Mouse (Mus musculus) myocyte (in vitro differentiated cells): ENCODE data around the gene Ndufaf3.

Source experiments
- E2F4 ChIP-seq: IDR thresholded peaks from one replicate; pipeline ENCODE4 v1.6.1; 2011; ENCODE audit warnings: mild to moderate bottlenecking, control low read depth, moderate library complexity; ENCODE audit not compliant: insufficient read depth
- MAX ChIP-seq: IDR thresholded peaks from one replicate; pipeline ENCODE4 v1.6.1; 2011; ENCODE audit warnings: low read depth, mild to moderate bottlenecking, control low read depth
- MYOD1 ChIP-seq, 3 experiments: IDR thresholded peaks; one replicate each; pipeline ENCODE4 v1.6.1; 2011; ENCODE audit warnings: control low read depth in 2 of 3, low read depth in 2 of 3, mild to moderate bottlenecking in 2 of 3, moderate library complexity in 1 of 3; ENCODE audit not compliant: insufficient read length in 2 of 3, control insufficient read depth in 1 of 3
- MYOG ChIP-seq, 3 experiments: IDR thresholded peaks; one replicate each; pipeline ENCODE4 v1.6.1; 2011; ENCODE audit warnings: control low read depth in 2 of 3, low read depth in 2 of 3, mild to moderate bottlenecking in 2 of 3; ENCODE audit not compliant: insufficient read length in 2 of 3, control insufficient read depth in 1 of 3, insufficient read depth in 1 of 3
- POLR2A ChIP-seq: IDR thresholded peaks from one replicate; pipeline ENCODE4 v1.6.1; 2011; ENCODE audit warnings: low read depth, mild to moderate bottlenecking, control low read depth, moderate library complexity; ENCODE audit not compliant: insufficient read length
- POLR2AphosphoS2 ChIP-seq: IDR thresholded peaks from one replicate; pipeline ENCODE4 v1.6.1; 2011; ENCODE audit warnings: low read depth, control low read depth; ENCODE audit not compliant: insufficient read length
- REST ChIP-seq: IDR thresholded peaks from one replicate; pipeline ENCODE4 v1.6.1; 2011; ENCODE audit warnings: mild to moderate bottlenecking, control low read depth, moderate library complexity; ENCODE audit not compliant: insufficient read depth, insufficient read length
- SRF ChIP-seq: IDR thresholded peaks from one replicate; pipeline ENCODE4 v1.6.1; 2011; ENCODE audit warnings: low read depth; ENCODE audit not compliant: control insufficient read depth, insufficient read length
- TCF12 ChIP-seq: IDR thresholded peaks from one replicate; pipeline ENCODE4 v1.6.1; 2011; ENCODE audit warnings: mild to moderate bottlenecking, control low read depth; ENCODE audit not compliant: poor library complexity, insufficient read depth, severe bottlenecking
- TCF3 ChIP-seq: IDR thresholded peaks from one replicate; pipeline ENCODE4 v1.6.1; 2011; ENCODE audit warnings: low read depth, control low read depth; ENCODE audit not compliant: insufficient read length
- USF1 ChIP-seq: IDR thresholded peaks from one replicate; pipeline ENCODE4 v1.6.1; 2011; ENCODE audit warnings: low read depth, mild to moderate bottlenecking, control low read depth, moderate library complexity

DNA sequence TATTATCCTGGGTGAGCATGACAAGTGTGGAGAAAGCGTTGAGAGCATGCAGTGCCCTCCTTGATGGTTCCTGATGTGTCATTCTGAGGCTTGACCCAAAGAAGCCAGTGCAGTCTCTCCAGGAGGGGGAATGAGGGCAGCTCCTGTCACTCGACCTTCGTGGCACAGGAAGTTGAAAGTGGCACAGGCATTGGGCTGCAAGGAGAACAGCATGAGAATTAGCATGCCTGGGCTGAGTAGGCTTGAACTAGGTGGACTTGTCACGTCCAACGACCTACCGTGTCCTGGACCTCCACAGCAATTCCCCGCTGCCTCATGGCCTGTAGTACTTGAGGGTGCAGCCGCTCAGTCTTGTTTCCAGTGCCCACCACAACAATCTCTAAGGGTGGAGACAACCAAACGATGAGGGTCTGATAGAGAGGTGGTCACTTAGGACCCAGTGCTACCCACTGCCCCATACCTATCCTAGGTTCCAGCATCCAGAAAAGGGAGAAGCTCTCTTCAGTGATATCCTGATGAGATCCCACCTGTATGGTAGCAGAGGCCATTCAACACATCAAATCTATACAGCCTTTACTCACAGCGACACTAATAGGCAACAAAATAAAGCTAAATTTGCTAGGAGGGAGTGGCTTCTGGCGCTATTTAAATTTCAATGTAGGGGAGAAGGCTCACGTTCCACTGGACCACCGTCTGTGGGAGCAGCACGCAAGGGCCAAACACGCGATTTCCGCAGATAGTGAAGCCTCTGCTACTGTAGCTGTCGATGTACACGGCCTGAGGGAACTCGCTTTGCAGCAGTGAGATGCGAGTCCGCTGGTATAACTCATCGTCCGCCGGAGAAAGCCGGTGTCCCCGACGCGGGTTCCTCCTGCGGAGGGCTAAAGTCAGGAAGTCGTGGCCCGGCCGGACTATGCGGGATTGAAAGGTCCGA, 1.1 kb downstream of the Ndufaf3 start:
- no peak for TF ChIP-seq POLR2A
- no peak for TF ChIP-seq E2F4
- no peak for TF ChIP-seq POLR2AphosphoS2
- no peak for TF ChIP-seq USF1
- TF ChIP-seq SRF: no peak
- no peak for TF ChIP-seq MAX
- TF ChIP-seq MYOD1 (IDR thresholded peaks at IDR 0.05; ENCODE audit: control insufficient read depth in 1 of 3, insufficient read length in 2 of 3, low read depth in 2 of 3): no peak
- TF ChIP-seq TCF12: no peak
- TF ChIP-seq MYOG (IDR thresholded peaks at IDR 0.05; ENCODE audit: control insufficient read depth in 1 of 3, insufficient read depth in 1 of 3, insufficient read length in 2 of 3, low read depth in 2 of 3): no peak
- TF ChIP-seq REST: no peak
- no peak for TF ChIP-seq TCF3
